Mouse (Mus musculus): ENCODE measurements around the gene Trp53bp2. TPM values are rescaled to one million over a fixed set of nuclear protein-coding genes. Genes with fewer than 3 reads are reported as not detected.

The Trp53bp2 gene
- polyA plus RNA-seq, 1 experiment, result 5.4 TPM

DNA sequence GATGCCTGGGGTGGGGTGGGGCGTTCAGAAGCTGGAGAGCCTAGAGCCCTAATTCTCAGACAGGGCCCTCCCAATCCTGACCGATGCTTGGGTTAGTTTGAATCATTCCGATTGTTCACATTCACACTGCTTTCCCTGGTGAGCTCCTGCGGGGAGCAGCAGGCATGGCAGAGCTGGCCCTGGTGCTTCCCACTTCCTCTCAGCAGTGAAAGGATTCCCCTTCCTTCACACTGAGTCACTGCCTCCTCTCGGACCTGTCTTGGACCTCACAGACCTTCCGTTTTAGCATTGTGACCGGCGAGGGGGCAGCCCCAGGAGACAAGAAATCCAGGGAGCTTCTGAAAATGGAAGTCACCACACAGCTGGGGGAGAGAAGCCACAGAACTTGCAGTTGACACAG lies 102.8 kb downstream of the Trp53bp2 start:
- 75% methylated on average over 8 of the region's 8 CpGs for WGBS
- H3K27ac ChIP-seq (ENCODE audit: control insufficient read depth, insufficient read depth, low read depth, low read length, poor library complexity), result no peak overlapping the region

More for the DNA sequence above, 102.8 kb downstream of the Trp53bp2 start:
- Histone ChIP-seq H3K4me1 (ENCODE audit: control insufficient read depth, insufficient read depth, low read length) (no peaks in the 10 kb centered on the region; the same call in 1 of the 2 replicates), H3K4me3 (replicated peaks; ENCODE audit: control insufficient read depth, low read depth, low read length) (no peak overlapping the region)
- no peak for TF ChIP-seq CTCF (IDR thresholded peaks at IDR 0.05; ENCODE audit: control insufficient read depth, insufficient read depth, low read length)
- TF ChIP-seq POLR2A (IDR thresholded peaks at IDR 0.05; ENCODE audit: borderline replicate concordance, control insufficient read depth, low read depth, low read length), result no peak

Other genes starting within 250 kb of the Trp53bp2 start
- not detected in 2 replicates for gene Vmn1r1, start 244.7 kb upstream of the Trp53bp2 start, polyA plus RNA-seq (2011; ENCODE audit: insufficient read depth, insufficient read length, low replicate concordance, missing spikeins)
- gene Degs1, start 126.4 kb upstream of the Trp53bp2 start, polyA plus RNA-seq (2011; ENCODE audit: insufficient read depth, insufficient read length, low replicate concordance, missing spikeins), result 31.0 and 74.3 TPM in 2 replicates
- gene Fbxo28, start 67.5 kb upstream of the Trp53bp2 start, polyA plus RNA-seq (2011; ENCODE audit: insufficient read depth, insufficient read length, low replicate concordance, missing spikeins), result 7.4 and 8.6 TPM in 2 replicates
- 12.2 and 30.1 TPM in 2 replicates for gene Capn2, start 108.4 kb downstream of the Trp53bp2 start, polyA plus RNA-seq (2011; ENCODE audit: insufficient read depth, insufficient read length, low replicate concordance, missing spikeins)
- not detected in 2 replicates for gene Capn8, start 155.8 kb downstream of the Trp53bp2 start, polyA plus RNA-seq (2011; ENCODE audit: insufficient read depth, insufficient read length, low replicate concordance, missing spikeins)